Comparison of ENCODE assay signal across 13 mouse cellular contexts in genomic region chr3:75551248-75551647, GRCm38 (mm10).
"Had no signal": no experiment of that assay in that cellular context is flagged by ENCODE, and none has a peak within 500 bp of the region (broad histone marks: within the 10 kb centered on the region; RNA-seq: fewer than 3 reads in every experiment).

No protein-coding gene starts in this region.

- ATAC-seq: midbrain, embryonic 16.5 days had no signal

- DNase-seq: lung, embryonic 14.5 days; lung, postnatal 10 days; lung, postnatal 4 days; midbrain, embryonic 14.5 days; retina, postnatal 1 day; right cerebral cortex, adult 18-20 months; right cerebral cortex, postnatal 25 days; right cerebral cortex, postnatal 4 days; spleen, adult 18-20 months; thymus, adult 18-20 months; thymus, postnatal 14 days; thymus, postnatal 36 days had no signal
